Mouse (Mus musculus) C2C12 (cell line): ENCODE results near the gene Abcf1. TPM values are rescaled to one million over a fixed set of nuclear protein-coding genes. Genes with fewer than 3 reads are reported as not detected.

Source experiments
- H3K27me3 ChIP-seq: one replicate; pipeline ENCODE4 v1.6.1; 2011; ENCODE audit not compliant: control insufficient read depth, insufficient read depth, insufficient read length
- H3K36me3 ChIP-seq: one replicate; pipeline ENCODE4 v1.6.1; 2011; ENCODE audit not compliant: control insufficient read depth, insufficient read depth
- H3K4me3 ChIP-seq: one replicate; pipeline ENCODE4 v1.5.1; 2011; ENCODE audit warnings: mild to moderate bottlenecking, control low read depth; ENCODE audit not compliant: poor library complexity, insufficient read depth, severe bottlenecking
- H3K79me2 ChIP-seq: one replicate; pipeline ENCODE4 v1.6.1; 2011; ENCODE audit not compliant: control insufficient read depth, insufficient read depth
- H3K79me3 ChIP-seq: one replicate; pipeline ENCODE4 v1.6.1; 2011; ENCODE audit warnings: low read depth, control low read depth
- H3ac ChIP-seq: one replicate; pipeline ENCODE3; 2011; ENCODE audit warnings: low read depth; ENCODE audit not compliant: control insufficient read depth, insufficient read length
- CEBPB ChIP-seq: IDR thresholded peaks from one replicate; pipeline ENCODE4 v1.6.1; 2011; ENCODE audit warnings: low read depth, mild to moderate bottlenecking, control low read depth, moderate library complexity
- CTCF ChIP-seq: IDR thresholded peaks from one replicate; pipeline ENCODE4 v1.5.1; 2011; ENCODE audit not compliant: control insufficient read depth, insufficient read depth, insufficient read length
- FOSL1 ChIP-seq: IDR thresholded peaks from one replicate; pipeline ENCODE4 v1.8.0; 2011; ENCODE audit warnings: mild to moderate bottlenecking, low read length; ENCODE audit not compliant: poor library complexity, insufficient read depth, severe bottlenecking
- MAX ChIP-seq: IDR thresholded peaks from one replicate; pipeline ENCODE4 v1.6.1; 2011; ENCODE audit warnings: mild to moderate bottlenecking, control low read depth
- MYOD1 ChIP-seq: IDR thresholded peaks from one replicate; pipeline ENCODE4 v1.6.1; 2011; ENCODE audit warnings: low read depth; ENCODE audit not compliant: control insufficient read depth, insufficient read length
- MYOG ChIP-seq: IDR thresholded peaks from one replicate; pipeline ENCODE4 v1.6.1; 2011; ENCODE audit not compliant: control insufficient read depth, insufficient read length; ENCODE audit errors: extremely low read depth
- USF1 ChIP-seq: IDR thresholded peaks from one replicate; pipeline ENCODE4 v1.6.1; 2011; ENCODE audit warnings: low read depth, mild to moderate bottlenecking, control low read depth, moderate library complexity
- polyA plus RNA-seq: library from polyadenylated mRNA; unstranded; fragments of >200 nt; fragmentation: generic; extraction: Trizol; gene quantifications from one replicate; pipeline ENCODE4 v1.2.1, GENCODE M21; 2012; ENCODE audit warnings: missing spikeins

The Abcf1 gene
- polyA plus RNA-seq, 1 experiment = 82.6 TPM

- peaks cover 65% of the 10 kb centered on the region for H3K36me3 ChIP-seq
- peaks cover 64% of the 10 kb centered on the region for H3K79me2 ChIP-seq
- no peak overlapping the region for H3ac ChIP-seq
- H3K27me3 ChIP-seq = no peaks in the 10 kb centered on the region
- H3K4me3 ChIP-seq = no peak overlapping the region
- peaks cover 43% of the 10 kb centered on the region for H3K79me3 ChIP-seq
- no peak for TF ChIP-seq MAX
- TF ChIP-seq FOSL1 = no peak
- TF ChIP-seq CTCF = no peak
- TF ChIP-seq MYOD1 = no peak
- no peak for TF ChIP-seq MYOG
These were observed 49.7 kb downstream of the Abcf1 start for GRCm38 (mm10) chr17:35919864-35920301.

- TF ChIP-seq USF1 (no peak), MAX (no peak), MYOG (no peak), FOSL1 (no peak), MYOD1 (peak; percentile 37), CEBPB (peak; percentile 80), CTCF (no peak)
- peaks cover 49% of the 10 kb centered on the region for H3K79me3 ChIP-seq
- H3K79me2 ChIP-seq = peaks cover 71% of the 10 kb centered on the region
- H3K27me3 ChIP-seq = no peaks in the 10 kb centered on the region
- H3K36me3 ChIP-seq = peaks cover 64% of the 10 kb centered on the region
- H3ac ChIP-seq = peak overlapping the region; percentile 25
- peak overlapping the region; percentile 88 for H3K4me3 ChIP-seq
These were observed 50.4 kb downstream of the Abcf1 start for GRCm38 (mm10) chr17:35919060-35919715.

- peaks cover 64% of the 10 kb centered on the region for H3K36me3 ChIP-seq
- H3K79me2 ChIP-seq = peaks cover 78% of the 10 kb centered on the region
- peak overlapping the region; percentile 88 for H3K4me3 ChIP-seq
These were observed 51.1 kb downstream of the Abcf1 start for GRCm38 (mm10) chr17:35918276-35919059.

GRCm38 (mm10) chr17:35917463-35918251, 51.9 kb downstream of the Abcf1 start:
- no peaks in the 10 kb centered on the region for H3K27me3 ChIP-seq
- H3K79me3 ChIP-seq = peaks cover 57% of the 10 kb centered on the region
- H3K4me3 ChIP-seq = peak overlapping the region; percentile 88
- TF ChIP-seq FOSL1 = no peak
- no peak for TF ChIP-seq USF1
- no peak for TF ChIP-seq MYOG
- no peak for TF ChIP-seq CEBPB
- TF ChIP-seq CTCF = no peak
- TF ChIP-seq MYOD1 = no peak
- TF ChIP-seq MAX = no peak
- peaks cover 64% of the 10 kb centered on the region for H3K36me3 ChIP-seq
- peak overlapping the region; percentile 82 for H3ac ChIP-seq
- peaks cover 86% of the 10 kb centered on the region for H3K79me2 ChIP-seq

More at GRCm38 (mm10) chr17:35918276-35919059, 51.1 kb downstream of the Abcf1 start:
- TF ChIP-seq USF1 (no peak), CTCF (no peak), MAX (no peak), MYOG (no peak), FOSL1 (no peak), CEBPB (no peak), MYOD1 (no peak)
- H3K27me3 ChIP-seq = no peaks in the 10 kb centered on the region
- peaks cover 52% of the 10 kb centered on the region for H3K79me3 ChIP-seq
- peak overlapping the region; percentile 67 for H3ac ChIP-seq

GRCm38 (mm10) chr17:35917143-35917462, 52.5 kb downstream of the Abcf1 start:
- Histone ChIP-seq H3K79me2 (peaks cover 92% of the 10 kb centered on the region), H3K4me3 (peak overlapping the region; percentile 88), H3ac (peak overlapping the region; percentile 63), H3K79me3 (peaks cover 59% of the 10 kb centered on the region), H3K36me3 (peaks cover 65% of the 10 kb centered on the region), H3K27me3 (no peaks in the 10 kb centered on the region)
- TF ChIP-seq MYOD1 (no peak), CTCF (no peak), MYOG (no peak), FOSL1 (no peak), CEBPB (no peak), USF1 (no peak), MAX (no peak)
